Mouse (Mus musculus) mouse trophoblast stem cell (cell line): ENCODE measurements around the gene Vopp1.
"Not testable (repeated sequence)": the region's sequence is repeated elsewhere in the genome, so short reads cannot be mapped to it uniquely, and the experiment has no call there.

Experiments
- in situ Hi-C, 2 experiments: fragments of 300-500 bp; cut with MseI, MboI; formaldehyde crosslinking; loops; 2 replicates in 1 of 2; 3 replicates in 1 of 2; pipeline ENCODE4 v1.15.1; 2025

Gene Vopp1

DNA sequence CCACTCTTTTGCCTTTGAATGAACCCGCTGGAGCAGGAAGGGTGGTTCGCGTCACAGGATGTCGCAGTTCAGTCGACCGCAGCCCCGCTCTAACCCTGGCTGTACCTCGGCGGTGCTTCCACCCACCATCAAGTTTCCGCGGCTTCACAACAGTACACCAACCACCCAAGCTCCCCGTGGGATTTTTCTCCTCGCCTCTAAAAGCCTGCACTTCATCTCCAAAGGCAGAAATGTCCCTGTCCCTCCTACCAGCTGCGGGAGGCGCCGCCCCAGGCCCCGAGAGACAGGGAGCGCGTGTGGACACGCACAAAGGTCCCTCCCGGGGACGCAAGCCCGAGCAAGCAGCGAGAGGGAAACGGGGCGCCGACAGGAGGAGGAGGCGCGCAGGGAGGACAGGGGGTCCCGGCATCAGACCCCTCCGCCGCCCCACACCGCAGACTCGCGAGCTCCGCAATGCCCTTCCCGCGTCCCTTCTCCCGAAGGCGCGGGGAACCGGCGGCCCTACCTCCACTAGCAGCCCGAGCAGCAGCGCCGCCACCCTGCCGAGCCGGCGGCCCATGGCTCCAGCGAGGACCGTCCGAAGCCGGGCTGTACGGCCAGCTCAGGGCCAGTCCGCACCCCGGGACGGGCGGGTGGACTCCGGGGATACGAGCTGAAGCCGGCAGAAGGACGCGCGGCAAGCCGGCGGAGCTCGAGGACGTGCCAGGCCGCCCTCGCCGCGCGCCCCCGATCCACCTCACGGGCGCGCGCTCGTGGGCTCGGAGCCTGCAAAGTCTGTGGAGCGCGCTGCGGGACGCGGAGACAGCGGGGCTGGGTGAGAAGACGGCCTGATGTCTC lies at the start of gene Vopp1:
Vopp1 (minus strand) TSS at position 738 of the 837 bp plus-strand sequence.
- in situ Hi-C loops, result no loop called here

- in situ Hi-C loops, result no loop called here
These were observed 34.4 kb upstream of the Vopp1 start for GRCm38 (mm10) chr6:57859043-57860042.

GRCm38 (mm10) chr6:57851177-57851576 lies 26.2 kb upstream of the Vopp1 start:
- in situ Hi-C loops, result not testable (repeated sequence)

- in situ Hi-C loops, result no loop called here
These were observed 25.3 kb upstream of the Vopp1 start, which contains the start of gene Vmn1r21 for GRCm38 (mm10) chr6:57850286-57850685. Gene Vmn1r21 (minus strand): TSS chr6:57850343.

- in situ Hi-C loops, result no loop called here
These were observed 14.9 kb upstream of the Vopp1 start for GRCm38 (mm10) chr6:57839693-57840408.

GRCm38 (mm10) chr6:57825259-57825715 lies 328 bp upstream of the Vopp1 start:
- in situ Hi-C loops, result no loop called here

- in situ Hi-C loops, result no loop called here
These were observed 1.5 kb downstream of the Vopp1 start for GRCm38 (mm10) chr6:57823461-57823860.

- in situ Hi-C loops, result no loop called here
These were observed 2.1 kb downstream of the Vopp1 start for GRCm38 (mm10) chr6:57822648-57823410.

- in situ Hi-C loops, result no loop called here
These were observed 10.5 kb downstream of the Vopp1 start for GRCm38 (mm10) chr6:57814436-57814940.

DNA sequence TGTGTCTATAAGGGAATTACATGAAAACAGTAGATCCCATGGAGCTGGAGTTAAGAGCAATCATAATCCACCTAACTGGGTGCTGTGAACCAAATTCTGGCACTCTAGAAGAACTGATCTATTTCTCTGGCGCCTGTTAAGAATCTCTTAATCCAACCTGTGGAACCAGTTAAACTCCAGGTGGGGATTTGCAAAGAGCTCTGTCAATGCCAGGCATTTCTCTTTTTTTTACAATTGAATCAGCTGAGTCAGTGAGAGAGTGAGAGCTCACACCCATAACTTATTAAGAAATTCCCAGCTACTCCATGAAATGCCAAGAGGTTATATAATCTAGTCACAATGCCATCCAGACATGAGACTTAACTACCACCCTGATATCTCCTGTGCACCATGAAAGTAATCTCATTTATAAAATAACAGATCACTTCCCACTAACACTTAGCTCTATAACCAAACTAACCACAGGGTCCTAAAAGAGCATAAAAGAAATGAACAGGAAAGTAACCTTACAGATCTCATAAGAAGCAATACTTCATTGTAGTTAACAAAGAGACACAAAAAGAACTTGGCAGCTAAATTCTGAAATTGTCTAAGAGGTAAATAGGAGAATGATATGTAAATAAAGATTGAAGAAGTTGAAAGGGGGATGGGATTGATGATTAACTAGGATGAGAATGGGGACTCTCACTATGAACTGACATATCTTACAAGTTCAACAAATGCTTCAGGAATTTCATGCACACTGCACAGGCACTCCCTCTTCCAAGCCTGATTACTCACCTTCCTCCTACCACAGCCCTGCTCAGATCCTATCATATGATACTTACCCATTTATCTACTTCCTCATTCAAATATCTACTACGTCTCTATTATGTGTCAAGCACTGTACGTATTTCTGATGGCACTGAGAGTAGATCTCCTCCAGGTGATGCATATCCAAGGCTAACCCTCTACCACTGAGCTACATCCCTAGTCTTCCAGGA lies 12.9 kb downstream of the Vopp1 start:
- in situ Hi-C loops, result no loop called here

DNA sequence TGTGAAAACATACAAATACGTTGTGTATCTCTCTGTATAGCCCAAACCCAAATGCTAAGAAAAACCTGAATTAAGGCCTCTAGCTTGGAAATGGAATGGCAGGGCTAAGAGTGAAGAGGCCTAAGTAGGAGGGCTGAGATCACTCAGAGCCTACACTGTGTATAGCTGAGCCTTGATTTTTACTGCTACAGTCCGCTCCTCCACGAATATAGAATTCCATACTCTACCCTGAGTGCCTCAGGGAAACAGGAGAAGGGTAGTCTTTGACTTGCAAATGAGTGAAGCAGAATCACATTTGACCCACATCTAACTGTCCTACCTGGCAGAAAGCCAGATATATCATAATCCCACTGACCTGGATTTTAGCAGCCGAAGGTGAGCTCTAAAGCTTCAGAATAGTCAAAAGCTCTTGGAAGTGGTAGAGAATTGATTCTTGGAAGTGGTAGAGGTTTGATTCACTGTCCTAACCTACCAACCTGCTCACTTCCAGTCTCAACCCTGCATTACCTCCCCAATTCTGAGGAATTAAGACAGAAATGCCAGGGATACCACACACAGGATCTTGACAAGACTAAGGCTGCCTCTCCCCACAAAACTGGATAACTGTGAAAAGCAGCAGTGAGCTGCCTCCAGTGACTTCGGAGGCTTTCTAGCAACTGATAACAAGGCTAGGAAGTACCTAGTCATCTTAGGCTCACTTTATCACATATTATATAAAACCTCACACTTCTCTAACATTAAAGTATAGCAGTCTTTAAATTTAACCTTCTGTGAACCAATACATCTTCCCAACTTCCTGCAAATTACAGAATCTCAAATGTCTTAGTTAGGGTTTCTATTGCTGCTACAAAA lies 19.5 kb downstream of the Vopp1 start:
- in situ Hi-C loops, result no loop called here

GRCm38 (mm10) chr6:57803130-57803529 lies 21.8 kb downstream of the Vopp1 start:
- in situ Hi-C loops, result no loop called here

DNA sequence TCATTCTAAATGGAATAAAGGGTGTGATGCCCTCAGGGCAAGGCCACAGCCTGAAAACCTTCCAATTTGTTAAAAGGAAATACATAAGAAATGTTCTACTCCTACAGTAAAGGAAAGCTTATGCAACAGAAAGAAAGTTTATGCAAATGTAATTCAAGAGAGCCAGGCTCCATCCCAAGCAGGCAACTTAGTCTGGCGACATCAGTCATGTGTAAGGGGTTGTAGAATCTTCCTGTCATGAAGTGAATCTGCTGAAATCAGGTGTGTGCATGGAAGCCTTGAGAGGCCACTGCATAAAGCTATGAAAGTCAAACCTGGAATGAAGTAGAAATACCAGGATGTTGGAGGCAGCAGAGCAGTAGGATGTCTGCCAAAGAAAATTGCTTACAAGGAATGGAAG lies 26.0 kb downstream of the Vopp1 start:
- in situ Hi-C loops, result no loop called here

- in situ Hi-C loops, result no loop called here
These were observed 28.0 kb downstream of the Vopp1 start for GRCm38 (mm10) chr6:57796853-57797423.

GRCm38 (mm10) chr6:57795835-57796234 lies 29.1 kb downstream of the Vopp1 start:
- in situ Hi-C loops, result no loop called here

DNA sequence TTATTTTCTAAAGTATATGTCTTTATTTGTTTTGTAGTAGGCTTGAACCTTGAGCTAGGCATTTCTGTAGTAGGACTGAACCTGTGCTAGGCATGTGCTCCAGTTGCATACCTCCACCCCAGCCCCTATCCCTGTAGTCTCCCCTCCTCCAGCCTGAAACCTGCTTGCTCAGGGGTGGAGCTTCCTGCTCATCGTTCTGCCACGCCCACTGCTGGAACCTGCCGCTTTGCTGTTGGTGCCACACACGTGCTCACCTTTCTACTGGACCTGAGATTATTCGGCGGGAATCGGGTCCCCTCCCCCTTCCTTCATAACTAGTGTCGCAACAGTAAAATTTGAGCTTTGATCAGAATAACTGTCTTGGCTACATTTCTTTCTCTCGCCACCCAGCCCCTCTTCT lies 32.1 kb downstream of the Vopp1 start:
- in situ Hi-C loops, result not testable (repeated sequence)

DNA sequence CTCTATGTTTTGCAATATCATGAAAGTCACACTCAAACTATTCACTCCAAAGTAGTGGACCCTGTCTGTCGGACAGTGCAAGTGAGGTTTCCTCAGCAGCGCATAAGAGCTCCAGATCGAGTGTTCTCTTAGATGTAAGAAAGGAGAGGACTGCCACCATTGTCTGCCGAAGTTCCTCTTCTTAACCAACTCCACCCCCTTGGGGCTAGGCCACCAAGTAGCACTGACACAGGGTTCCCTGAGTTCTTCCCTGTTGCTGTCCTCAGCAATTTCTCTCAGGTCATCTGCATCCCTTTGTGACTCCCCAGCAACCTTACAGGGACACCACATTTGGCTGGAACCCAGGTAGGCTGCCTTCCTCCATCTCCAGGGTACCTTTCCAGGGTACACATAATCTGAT lies 34.4 kb downstream of the Vopp1 start:
- in situ Hi-C loops, result no loop called here

GRCm38 (mm10) chr6:57787376-57787775 lies 37.6 kb downstream of the Vopp1 start:
- in situ Hi-C loops, result no loop called here
